Mouse (Mus musculus): Measurements from ENCODE around the gene Tab1. TPM values are rescaled to one million over a fixed set of nuclear protein-coding genes. Genes with fewer than 3 reads are reported as not detected.

The Tab1 gene
- 35.9 and 38.9 TPM in 2 replicates for polyA plus RNA-seq (2015; fragmentation: Nextera tagmentation; extraction: Ambion mirVana)

GRCm38 (mm10) chr15:80132993-80133586 lies at the start of gene Tab1:
Gene Tab1, plus strand, starts transcription at chr15:80133127.
- H3K27ac ChIP-seq (replicated peaks): peak within 1 kb of the TSS; percentile 99
- H3K4me1 ChIP-seq (replicated peaks): peaks cover 28% of the 10 kb centered on the region
- H3K4me2 ChIP-seq: peak within 1 kb of the TSS; percentile 70
- WGBS: under 1% methylated on average over 57 of the region's 59 CpGs
- H3K27me3 ChIP-seq: no peaks in the 10 kb centered on the region
- peak within 1 kb of the TSS; percentile 82 for H3K9ac ChIP-seq
- H3K36me3 ChIP-seq: peaks cover 11% of the 10 kb centered on the region; the same call in 1 of the 2 replicates
- peak; percentile 95 for ATAC-seq (ENCODE audit: low read depth)
- no peaks in the 10 kb centered on the region for H3K9me3 ChIP-seq
- H3K4me3 ChIP-seq: peak within 1 kb of the TSS; percentile 65

DNA sequence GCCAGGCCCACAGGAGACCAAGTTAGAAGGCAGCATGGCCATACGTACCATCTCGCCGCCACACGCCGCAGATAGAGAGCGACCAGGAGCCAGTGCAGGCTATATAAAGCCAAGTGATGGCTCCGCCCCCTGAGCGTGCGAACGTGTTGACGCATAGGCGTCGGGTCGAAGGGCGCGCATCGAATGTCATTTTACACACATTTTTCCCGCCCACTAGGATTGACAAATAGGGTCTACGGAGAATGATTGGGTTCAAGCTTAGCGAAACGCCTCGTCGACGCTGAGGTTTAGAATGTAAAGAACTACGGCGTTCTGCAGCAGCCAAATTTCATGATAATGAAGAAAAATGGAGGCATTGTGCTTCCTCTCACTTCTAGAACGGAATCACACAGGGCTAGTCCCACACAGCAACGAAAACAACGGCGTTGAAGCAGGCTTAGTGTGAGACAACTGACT lies 49.6 kb upstream of the Tab1 start:
- Histone ChIP-seq H3K36me3 (peaks cover 37% of the 10 kb centered on the region), H3K4me1 (replicated peaks) (peaks cover 34% of the 10 kb centered on the region), H3K9me3 (no peaks in the 10 kb centered on the region), H3K27me3 (no peaks in the 10 kb centered on the region), H3K4me2 (peak overlapping the region; percentile 90), H3K4me3 (peak overlapping the region; percentile 80), H3K27ac (replicated peaks) (peak overlapping the region; percentile 98), H3K9ac (peak overlapping the region; percentile 96)
- peak; percentile 96 for ATAC-seq (ENCODE audit: low read depth)
- under 1% methylated on average over 30 of the region's 30 CpGs for WGBS

- H3K4me1 ChIP-seq (replicated peaks): peaks cover 34% of the 10 kb centered on the region
- H3K4me2 ChIP-seq: peak overlapping the region; percentile 90
- H3K27me3 ChIP-seq: no peaks in the 10 kb centered on the region
- H3K4me3 ChIP-seq: peak overlapping the region; percentile 80
- H3K36me3 ChIP-seq: peaks cover 33% of the 10 kb centered on the region
- ATAC-seq (ENCODE audit: low read depth): peak; percentile 62
- peak overlapping the region; percentile 98 for H3K27ac ChIP-seq (replicated peaks)
- H3K9ac ChIP-seq: peak overlapping the region; percentile 96
- H3K9me3 ChIP-seq: no peaks in the 10 kb centered on the region
- WGBS: 1% methylated on average over 12 of the region's 12 CpGs
Observed at GRCm38 (mm10) chr15:80083740-80084139, 49.2 kb upstream of the Tab1 start.

DNA sequence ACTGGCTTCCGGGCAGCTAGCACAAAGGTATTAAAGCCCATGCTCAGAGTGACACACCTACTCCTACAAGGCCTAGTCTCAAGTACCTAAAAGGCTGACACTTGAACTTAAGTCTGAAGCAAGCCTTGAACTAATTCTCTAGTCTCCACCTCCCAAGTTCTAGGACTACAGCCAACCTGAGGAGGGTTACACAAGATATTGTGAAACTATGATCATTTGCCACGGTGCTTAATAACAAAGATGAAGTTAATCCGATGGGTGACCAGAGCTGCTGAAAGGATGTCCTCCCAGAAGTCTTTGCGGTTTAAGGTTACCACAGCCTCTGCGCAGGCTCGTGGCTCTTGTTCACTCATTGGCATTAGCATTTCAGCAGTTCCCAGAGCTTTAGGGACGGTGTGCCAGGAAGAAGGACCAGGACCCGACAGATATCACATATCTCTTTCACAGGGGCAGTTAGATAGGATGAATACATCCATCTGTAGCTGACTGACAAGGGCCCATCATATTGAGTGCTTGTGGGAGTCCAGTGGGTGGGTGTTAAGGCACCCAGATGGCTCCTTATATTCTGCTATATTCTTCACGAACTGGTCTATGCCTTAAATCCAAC lies 45.4 kb upstream of the Tab1 start:
- Histone ChIP-seq H3K36me3 (no peaks in the 10 kb centered on the region), H3K4me1 (replicated peaks) (peaks cover 20% of the 10 kb centered on the region), H3K9me3 (no peaks in the 10 kb centered on the region), H3K4me2 (no peak overlapping the region), H3K27ac (replicated peaks) (no peak overlapping the region), H3K27me3 (peaks cover 14% of the 10 kb centered on the region), H3K9ac (no peak overlapping the region), H3K4me3 (no peak overlapping the region)
- no peak for ATAC-seq (ENCODE audit: low read depth)
- WGBS: 85% methylated on average over 9 of the region's 9 CpGs

- H3K9me3 ChIP-seq: no peaks in the 10 kb centered on the region
- no peak overlapping the region for H3K4me2 ChIP-seq
- no peaks in the 10 kb centered on the region for H3K36me3 ChIP-seq
- H3K27me3 ChIP-seq: peaks cover 20% of the 10 kb centered on the region
- no peak for ATAC-seq (ENCODE audit: low read depth)
- H3K4me3 ChIP-seq: no peak overlapping the region
- no peak overlapping the region for H3K9ac ChIP-seq
- no peak overlapping the region for H3K27ac ChIP-seq (replicated peaks)
- 27% methylated on average over 4 of the region's 4 CpGs for WGBS
- peaks cover 24% of the 10 kb centered on the region for H3K4me1 ChIP-seq (replicated peaks)
Observed at GRCm38 (mm10) chr15:80088637-80089036, 44.3 kb upstream of the Tab1 start.

GRCm38 (mm10) chr15:80090155-80090554 lies 42.8 kb upstream of the Tab1 start:
- H3K27me3 ChIP-seq: peaks cover 20% of the 10 kb centered on the region
- no peaks in the 10 kb centered on the region for H3K9me3 ChIP-seq
- H3K4me1 ChIP-seq (replicated peaks): peaks cover 24% of the 10 kb centered on the region
- H3K4me2 ChIP-seq: peak overlapping the region; percentile 69; the same call in 1 of the 2 replicates
- H3K4me3 ChIP-seq: no peak overlapping the region
- ATAC-seq (ENCODE audit: low read depth): no peak
- H3K36me3 ChIP-seq: no peaks in the 10 kb centered on the region
- no peak overlapping the region for H3K27ac ChIP-seq (replicated peaks)
- H3K9ac ChIP-seq: no peak overlapping the region
- WGBS: 77% methylated on average over 11 of the region's 11 CpGs

GRCm38 (mm10) chr15:80090741-80091120 lies 42.2 kb upstream of the Tab1 start:
- ATAC-seq (ENCODE audit: low read depth): peak; percentile 51; the same call in 1 of the 2 replicates
- 1% methylated on average over 17 of the region's 17 CpGs for WGBS
- H3K27ac ChIP-seq (replicated peaks): peak overlapping the region; percentile 54; the same call in 1 of the 2 replicates

GRCm38 (mm10) chr15:80091121-80091955 lies 41.6 kb upstream of the Tab1 start, which contains the start of the genes Syngr1 and Rpl3:
Gene Syngr1, plus strand, starts transcription at chr15:80091334.
Gene Rpl3, minus strand, starts transcription at chr15:80091868.
- Histone ChIP-seq H3K27ac (replicated peaks) (peak within 1 kb of the TSS; percentile 54), H3K4me3 (peak within 1 kb of the TSS; percentile 77), H3K9me3 (no peaks in the 10 kb centered on the region), H3K9ac (peak within 1 kb of the TSS; percentile 87), H3K36me3 (no peaks in the 10 kb centered on the region), H3K27me3 (peaks cover 20% of the 10 kb centered on the region), H3K4me2 (peak within 1 kb of the TSS; percentile 69), H3K4me1 (replicated peaks) (peaks cover 24% of the 10 kb centered on the region)
- WGBS: 1% methylated on average over 84 of the region's 86 CpGs
- peak; percentile 68 for ATAC-seq (ENCODE audit: low read depth)

More at GRCm38 (mm10) chr15:80090741-80091120, 42.2 kb upstream of the Tab1 start:
- Histone ChIP-seq H3K27me3 (peaks cover 20% of the 10 kb centered on the region), H3K4me3 (peak overlapping the region; percentile 77), H3K9ac (peak overlapping the region; percentile 87), H3K36me3 (no peaks in the 10 kb centered on the region), H3K9me3 (no peaks in the 10 kb centered on the region), H3K4me2 (peak overlapping the region; percentile 69), H3K4me1 (replicated peaks) (peaks cover 24% of the 10 kb centered on the region)

DNA sequence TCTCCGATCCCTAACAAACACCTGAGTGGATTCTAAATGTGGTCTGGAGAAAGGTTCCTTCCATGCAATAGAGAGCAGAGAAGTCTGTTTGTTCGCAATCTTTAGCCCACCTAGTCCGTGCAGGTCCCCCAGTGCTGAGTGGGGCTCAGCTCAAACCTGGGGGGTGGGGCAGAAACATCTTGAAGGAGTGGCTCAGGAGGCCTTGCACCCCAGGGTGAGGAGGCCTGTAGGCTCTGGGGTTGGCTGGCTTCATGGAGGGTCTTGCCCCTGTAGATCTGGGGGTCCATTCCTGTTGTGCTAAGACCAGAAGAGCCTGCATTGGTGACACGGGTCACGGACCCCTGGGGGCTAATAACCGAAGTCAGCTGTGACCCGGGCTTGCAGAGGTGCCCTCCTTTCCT lies 40.9 kb upstream of the Tab1 start:
- ATAC-seq (ENCODE audit: low read depth): peak; percentile 28
- Histone ChIP-seq H3K9me3 (no peaks in the 10 kb centered on the region), H3K4me3 (peak overlapping the region; percentile 77), H3K36me3 (no peaks in the 10 kb centered on the region), H3K9ac (peak overlapping the region; percentile 87), H3K27me3 (peaks cover 20% of the 10 kb centered on the region), H3K4me2 (peak overlapping the region; percentile 69), H3K27ac (replicated peaks) (no peak overlapping the region), H3K4me1 (replicated peaks) (peaks cover 30% of the 10 kb centered on the region)
- 18% methylated on average over 7 of the region's 7 CpGs for WGBS

DNA sequence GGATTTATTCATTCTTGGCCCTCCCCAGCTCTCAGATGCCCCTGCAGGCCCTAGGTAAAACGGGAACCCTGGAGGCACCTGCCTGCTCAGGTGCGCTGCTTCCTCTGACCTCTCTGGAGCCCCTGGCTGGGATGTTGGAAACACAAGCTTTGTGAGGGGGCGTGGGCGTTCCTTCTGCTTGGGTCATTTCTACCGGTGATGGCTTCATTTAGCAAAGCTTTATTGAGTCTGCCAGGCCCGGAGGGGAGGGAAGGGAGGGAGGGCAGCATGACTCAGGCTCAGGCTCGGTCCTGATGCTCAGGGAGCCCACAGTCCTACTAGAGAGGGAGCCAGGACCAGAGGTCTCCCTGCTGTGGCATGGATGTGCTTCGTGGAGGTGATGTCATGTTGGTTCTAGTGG lies 40.3 kb upstream of the Tab1 start:
- Histone ChIP-seq H3K9me3 (no peaks in the 10 kb centered on the region), H3K27me3 (peaks cover 20% of the 10 kb centered on the region), H3K4me3 (peak overlapping the region; percentile 77), H3K4me2 (peak overlapping the region; percentile 69), H3K36me3 (no peaks in the 10 kb centered on the region), H3K9ac (peak overlapping the region; percentile 87), H3K4me1 (replicated peaks) (peaks cover 36% of the 10 kb centered on the region), H3K27ac (replicated peaks) (no peak overlapping the region)
- no peak for ATAC-seq (ENCODE audit: low read depth)
- WGBS: 8% methylated on average over 8 of the region's 8 CpGs

DNA sequence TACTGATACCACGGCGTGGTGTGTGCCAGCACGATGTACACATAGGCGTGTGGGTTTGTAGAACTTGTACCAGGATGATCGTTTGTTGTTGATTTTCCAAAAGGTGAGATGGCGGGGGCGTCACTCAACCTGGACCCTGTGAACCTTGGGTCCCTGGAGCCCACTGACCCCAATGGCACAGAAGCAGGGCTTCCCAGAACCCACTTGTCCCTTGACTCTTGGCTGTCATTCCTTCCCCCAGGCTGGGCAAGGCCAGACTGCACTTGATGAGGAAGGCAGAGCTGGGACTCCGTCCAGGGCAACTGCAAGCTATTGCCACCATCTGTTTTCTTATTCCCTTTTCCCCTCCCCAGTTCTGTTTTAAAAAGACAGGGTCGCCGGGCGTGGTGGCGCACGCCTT lies 38.7 kb upstream of the Tab1 start:
- H3K9me3 ChIP-seq: no peaks in the 10 kb centered on the region
- H3K27ac ChIP-seq (replicated peaks): no peak overlapping the region
- no peak overlapping the region for H3K4me2 ChIP-seq
- peaks cover 49% of the 10 kb centered on the region for H3K4me1 ChIP-seq (replicated peaks)
- 90% methylated on average over 13 of the region's 13 CpGs for WGBS
- no peak overlapping the region for H3K4me3 ChIP-seq
- no peaks in the 10 kb centered on the region for H3K36me3 ChIP-seq
- peaks cover 19% of the 10 kb centered on the region for H3K27me3 ChIP-seq
- ATAC-seq (ENCODE audit: low read depth): no peak
- no peak overlapping the region for H3K9ac ChIP-seq

DNA sequence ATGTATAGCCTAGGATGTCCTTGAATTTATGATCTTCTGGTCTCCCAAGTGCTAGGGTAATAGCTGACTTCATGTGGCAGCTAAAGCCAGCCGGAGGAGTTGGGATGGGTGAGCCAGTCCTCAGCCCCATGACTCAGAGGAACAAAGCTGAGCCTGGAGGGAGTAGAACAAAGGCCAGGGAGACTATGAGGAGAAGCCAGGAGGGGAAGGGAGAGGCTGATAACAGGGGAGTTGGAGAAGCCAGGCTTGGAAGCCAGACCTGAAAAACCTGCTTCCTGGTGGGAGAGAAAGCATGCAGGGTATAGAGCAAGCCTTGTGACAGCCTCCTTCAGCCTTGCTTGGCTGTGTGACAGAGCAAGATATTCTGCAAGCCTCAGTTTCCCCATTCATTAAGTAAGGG lies 37.3 kb upstream of the Tab1 start:
- Histone ChIP-seq H3K4me2 (no peak overlapping the region), H3K27me3 (peaks cover 12% of the 10 kb centered on the region), H3K27ac (replicated peaks) (no peak overlapping the region), H3K36me3 (no peaks in the 10 kb centered on the region), H3K9ac (no peak overlapping the region), H3K4me1 (replicated peaks) (peaks cover 47% of the 10 kb centered on the region), H3K4me3 (no peak overlapping the region), H3K9me3 (no peaks in the 10 kb centered on the region)
- ATAC-seq (ENCODE audit: low read depth): no peak
- 72% methylated on average over 1 of the region's 1 CpGs for WGBS
